Mouse (Mus musculus): ENCODE data around the gene Chrm3. TPM values are rescaled to one million over a fixed set of nuclear protein-coding genes. Genes with fewer than 3 reads are reported as not detected.

The Chrm3 gene
- 2.8 and 3.2 TPM in 2 replicates for polyA plus RNA-seq (2012; rRNA removed)

DNA sequence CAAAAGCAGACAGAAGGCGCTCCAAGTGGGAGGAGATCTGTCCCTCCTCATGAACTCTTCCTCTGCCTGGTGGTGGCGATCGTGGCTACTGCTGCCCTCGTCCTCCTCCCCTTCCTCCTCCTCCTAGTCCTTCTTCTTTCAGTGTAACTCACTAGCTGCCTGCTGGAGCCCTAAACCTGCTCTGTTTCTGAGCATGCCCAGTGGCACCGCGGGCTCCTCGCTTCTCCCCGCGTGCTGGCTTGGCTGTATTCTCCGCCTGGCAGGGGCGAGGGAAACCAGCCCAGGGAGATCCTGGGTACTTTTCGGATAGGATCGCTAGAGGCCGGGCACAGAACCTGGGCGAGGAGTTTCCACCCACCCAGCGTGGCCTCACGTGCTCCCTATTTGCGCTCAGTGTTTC, at the start of gene Chrm3:
Gene Chrm3, minus strand, starts transcription at position 71 of the 400 bp plus-strand sequence.

